Mouse (Mus musculus): Measurements from ENCODE around the gene Htr7. TPM values are rescaled to one million over a fixed set of nuclear protein-coding genes. Genes with fewer than 3 reads are reported as not detected.

Gene Htr7
- polyA plus RNA-seq, 1 experiment from 2014 or later = 0.60 TPM

- 26% methylated on average over 3 of the region's 3 CpGs for WGBS
- no peaks in the 10 kb centered on the region for H3K27me3 ChIP-seq
- H3K4me2 ChIP-seq = no peak overlapping the region
- no peaks in the 10 kb centered on the region for H3K4me1 ChIP-seq
- H3K9me3 ChIP-seq = no peaks in the 10 kb centered on the region
- H3K9ac ChIP-seq = no peak overlapping the region
- ATAC-seq (ENCODE audit: low FRiP score) = no peak
- no peaks in the 10 kb centered on the region for H3K36me3 ChIP-seq (replicated peaks)
- H3K27ac ChIP-seq = no peak overlapping the region
- H3K4me3 ChIP-seq (replicated peaks) = no peak overlapping the region
Measured at GRCm38 (mm10) chr19:36014836-36015235, 42.5 kb downstream of the Htr7 start.

GRCm38 (mm10) chr19:36006277-36006676 lies 51.0 kb downstream of the Htr7 start:
- no peak for ATAC-seq (ENCODE audit: low FRiP score)

GRCm38 (mm10) chr19:36004961-36005360 lies 52.3 kb downstream of the Htr7 start:
- Histone ChIP-seq H3K27me3 (no peaks in the 10 kb centered on the region), H3K9me3 (no peaks in the 10 kb centered on the region), H3K36me3 (replicated peaks) (no peaks in the 10 kb centered on the region), H3K4me2 (no peak overlapping the region), H3K4me1 (peaks cover 9% of the 10 kb centered on the region), H3K9ac (no peak overlapping the region), H3K27ac (no peak overlapping the region), H3K4me3 (replicated peaks) (no peak overlapping the region)
- WGBS = 75% methylated on average over 2 of the region's 2 CpGs
- no peak for ATAC-seq (ENCODE audit: low FRiP score)

More at GRCm38 (mm10) chr19:36006277-36006676, 51.0 kb downstream of the Htr7 start:
- Histone ChIP-seq H3K4me1 (peaks cover 6% of the 10 kb centered on the region), H3K4me3 (replicated peaks) (no peak overlapping the region), H3K27ac (no peak overlapping the region), H3K4me2 (no peak overlapping the region), H3K9ac (no peak overlapping the region), H3K36me3 (replicated peaks) (no peaks in the 10 kb centered on the region), H3K9me3 (no peaks in the 10 kb centered on the region), H3K27me3 (no peaks in the 10 kb centered on the region)
- WGBS = 81% methylated on average over 6 of the region's 6 CpGs

GRCm38 (mm10) chr19:36002476-36003445 lies 54.5 kb downstream of the Htr7 start:
- H3K27me3 ChIP-seq = no peaks in the 10 kb centered on the region
- no peaks in the 10 kb centered on the region for H3K36me3 ChIP-seq (replicated peaks)
- H3K27ac ChIP-seq = no peak overlapping the region
- no peak overlapping the region for H3K4me3 ChIP-seq (replicated peaks)
- no peak for ATAC-seq (ENCODE audit: low FRiP score)
- no peak overlapping the region for H3K9ac ChIP-seq
- peaks cover 9% of the 10 kb centered on the region for H3K4me1 ChIP-seq
- WGBS = 55% methylated on average over 17 of the region's 17 CpGs
- H3K4me2 ChIP-seq = no peak overlapping the region
- H3K9me3 ChIP-seq = no peaks in the 10 kb centered on the region

GRCm38 (mm10) chr19:36001512-36001911 lies 55.8 kb downstream of the Htr7 start:
- Histone ChIP-seq H3K27ac (peak overlapping the region; percentile 42; the same call in 1 of the 2 replicates), H3K4me1 (peaks cover 9% of the 10 kb centered on the region)

GRCm38 (mm10) chr19:36000955-36001354 lies 56.4 kb downstream of the Htr7 start:
- Histone ChIP-seq H3K4me3 (replicated peaks) (no peak overlapping the region), H3K4me1 (peaks cover 9% of the 10 kb centered on the region), H3K27me3 (no peaks in the 10 kb centered on the region), H3K36me3 (replicated peaks) (no peaks in the 10 kb centered on the region), H3K9me3 (no peaks in the 10 kb centered on the region), H3K9ac (no peak overlapping the region), H3K27ac (peak overlapping the region; percentile 42; the same call in 1 of the 2 replicates), H3K4me2 (no peak overlapping the region)
- ATAC-seq (ENCODE audit: low FRiP score) = no peak
- WGBS = 52% methylated on average over 6 of the region's 6 CpGs

More at GRCm38 (mm10) chr19:36001512-36001911, 55.8 kb downstream of the Htr7 start:
- H3K36me3 ChIP-seq (replicated peaks) = no peaks in the 10 kb centered on the region
- no peak overlapping the region for H3K4me2 ChIP-seq
- no peaks in the 10 kb centered on the region for H3K9me3 ChIP-seq
- no peaks in the 10 kb centered on the region for H3K27me3 ChIP-seq
- no peak overlapping the region for H3K9ac ChIP-seq
- WGBS = 60% methylated on average over 1 of the region's 1 CpGs
- no peak overlapping the region for H3K4me3 ChIP-seq (replicated peaks)
- peak; percentile 49 for ATAC-seq (ENCODE audit: low FRiP score)

- H3K9me3 ChIP-seq = no peaks in the 10 kb centered on the region
- no peak overlapping the region for H3K9ac ChIP-seq
- H3K4me3 ChIP-seq (replicated peaks) = no peak overlapping the region
- no peaks in the 10 kb centered on the region for H3K36me3 ChIP-seq (replicated peaks)
- H3K4me2 ChIP-seq = no peak overlapping the region
- ATAC-seq (ENCODE audit: low FRiP score) = no peak
- H3K27me3 ChIP-seq = no peaks in the 10 kb centered on the region
- H3K27ac ChIP-seq = no peak overlapping the region
- 85% methylated on average over 3 of the region's 3 CpGs for WGBS
- peaks cover 5% of the 10 kb centered on the region for H3K4me1 ChIP-seq
Measured at GRCm38 (mm10) chr19:35997384-35997783, 59.9 kb downstream of the Htr7 start.

- WGBS = 75% methylated on average over 1 of the region's 1 CpGs
Measured at GRCm38 (mm10) chr19:35987461-35987860, 69.8 kb downstream of the Htr7 start.

GRCm38 (mm10) chr19:35974681-35975080 lies 82.6 kb downstream of the Htr7 start:
- H3K9ac ChIP-seq = no peak overlapping the region
- no peak overlapping the region for H3K27ac ChIP-seq
- no peak overlapping the region for H3K4me2 ChIP-seq
- no peak for ATAC-seq (ENCODE audit: low FRiP score)
- no peaks in the 10 kb centered on the region for H3K36me3 ChIP-seq (replicated peaks)
- H3K4me3 ChIP-seq (replicated peaks) = no peak overlapping the region
- no peaks in the 10 kb centered on the region for H3K4me1 ChIP-seq
- H3K27me3 ChIP-seq = no peaks in the 10 kb centered on the region
- H3K9me3 ChIP-seq = no peaks in the 10 kb centered on the region

More at GRCm38 (mm10) chr19:35987461-35987860, 69.8 kb downstream of the Htr7 start:
- H3K4me2 ChIP-seq = no peak overlapping the region
- no peak overlapping the region for H3K27ac ChIP-seq
- no peaks in the 10 kb centered on the region for H3K36me3 ChIP-seq (replicated peaks)
- H3K9ac ChIP-seq = no peak overlapping the region
- no peaks in the 10 kb centered on the region for H3K4me1 ChIP-seq
- no peak for ATAC-seq (ENCODE audit: low FRiP score)
- H3K27me3 ChIP-seq = no peaks in the 10 kb centered on the region
- no peaks in the 10 kb centered on the region for H3K9me3 ChIP-seq
- H3K4me3 ChIP-seq (replicated peaks) = no peak overlapping the region

- H3K9ac ChIP-seq = no peak overlapping the region
- no peak overlapping the region for H3K27ac ChIP-seq
- H3K4me2 ChIP-seq = no peak overlapping the region
- H3K36me3 ChIP-seq (replicated peaks) = no peaks in the 10 kb centered on the region
- no peaks in the 10 kb centered on the region for H3K27me3 ChIP-seq
- H3K4me1 ChIP-seq = no peaks in the 10 kb centered on the region
- no peaks in the 10 kb centered on the region for H3K9me3 ChIP-seq
- no peak overlapping the region for H3K4me3 ChIP-seq (replicated peaks)
- no peak for ATAC-seq (ENCODE audit: low FRiP score)
- 82% methylated on average over 5 of the region's 5 CpGs for WGBS
Measured at GRCm38 (mm10) chr19:35957656-35958055, 99.7 kb downstream of the Htr7 start.

GRCm38 (mm10) chr19:35955698-35956097 lies 101.6 kb downstream of the Htr7 start:
- no peak for ATAC-seq (ENCODE audit: low FRiP score)
- no peak overlapping the region for H3K4me2 ChIP-seq
- no peak overlapping the region for H3K4me3 ChIP-seq (replicated peaks)
- no peaks in the 10 kb centered on the region for H3K27me3 ChIP-seq
- no peak overlapping the region for H3K27ac ChIP-seq
- H3K9ac ChIP-seq = no peak overlapping the region
- no peaks in the 10 kb centered on the region for H3K36me3 ChIP-seq (replicated peaks)
- no peaks in the 10 kb centered on the region for H3K9me3 ChIP-seq
- 90% methylated on average over 13 of the region's 13 CpGs for WGBS
- H3K4me1 ChIP-seq = no peaks in the 10 kb centered on the region

- Histone ChIP-seq H3K9ac (no peak overlapping the region), H3K4me3 (replicated peaks) (no peak overlapping the region), H3K36me3 (replicated peaks) (no peaks in the 10 kb centered on the region), H3K9me3 (no peaks in the 10 kb centered on the region), H3K27me3 (no peaks in the 10 kb centered on the region), H3K4me2 (no peak overlapping the region), H3K27ac (no peak overlapping the region), H3K4me1 (no peaks in the 10 kb centered on the region)
- ATAC-seq (ENCODE audit: low FRiP score) = peak; percentile 39; the same call in 1 of the 2 replicates
- WGBS = 42% methylated on average over 1 of the region's 1 CpGs
Measured at GRCm38 (mm10) chr19:35949888-35950287, 107.4 kb downstream of the Htr7 start.

All from forebrain, embryonic 12.5 days (tissue).